Mouse (Mus musculus) liver, adult 2 months (tissue): ENCODE results near the gene Ntn4.

Experiments
- CTCF ChIP-seq: fragments of 200-500 bp; IDR thresholded peaks from 2 replicates; pipeline ENCODE4 v1.5.1; 2011; ENCODE audit warnings: low read depth, low read length, control low read depth
- POLR2A ChIP-seq: fragments of 200-500 bp; IDR thresholded peaks from 2 replicates; pipeline ENCODE4 v1.6.1; 2011; ENCODE audit warnings: low read length, control low read depth; ENCODE audit not compliant: insufficient read depth; ENCODE audit errors: extremely low read depth

DNA sequence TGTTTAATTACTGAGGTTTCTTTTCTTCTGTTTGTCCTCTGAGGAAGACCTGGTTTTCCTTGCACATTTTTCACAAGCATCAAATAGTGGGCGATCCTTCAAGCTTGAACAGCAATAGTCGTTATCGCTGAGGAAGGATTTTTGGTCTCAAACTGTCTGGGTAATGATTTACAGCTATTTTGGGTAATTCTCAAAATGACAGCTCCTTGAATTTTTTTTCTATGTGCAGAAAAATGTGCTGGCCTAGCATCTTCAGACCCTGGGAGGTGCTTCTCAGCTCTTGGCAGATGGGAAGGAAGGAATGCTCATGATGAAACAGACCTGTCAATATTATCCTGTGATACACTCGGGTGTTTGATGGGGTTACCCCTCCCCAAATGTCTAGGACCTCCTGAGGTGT, 63.5 kb downstream of the Ntn4 start:
- TF ChIP-seq CTCF (no peak), POLR2A (no peak)
